Mouse (Mus musculus) ES-E14 (cell line): ENCODE measurements around the gene Rad1. TPM values are rescaled to one million over a fixed set of nuclear protein-coding genes. Genes with fewer than 3 reads are reported as not detected.

Experiments used
- DNase-seq: peaks from one replicate; pipeline ENCODE4 v3.0.0-alpha.2; 2013; ENCODE audit warnings: low read depth, low spot score
- H3K27ac ChIP-seq: 2 replicates; pipeline ENCODE4 v1.5.1; 2012; ENCODE audit warnings: low read depth, mild to moderate bottlenecking, low read length, moderate library complexity, mixed read lengths; ENCODE audit not compliant: poor library complexity, insufficient read depth, severe bottlenecking
- H3K36me3 ChIP-seq: 2 replicates; pipeline ENCODE4 v1.6.1; 2012; ENCODE audit warnings: mild to moderate bottlenecking, low read length, moderate library complexity, mixed read lengths; ENCODE audit not compliant: control insufficient read depth, poor library complexity, insufficient read depth, severe bottlenecking
- H3K4me1 ChIP-seq, 2 experiments: fragments of 150-350 bp in 1 of 2; sonication (generic) in 1 of 2; 2 replicates each; pipeline ENCODE4 v1.6.1; 2012; ENCODE audit warnings: low read length in 2 of 2, mild to moderate bottlenecking in 1 of 2, mixed read lengths in 1 of 2; ENCODE audit not compliant: control insufficient read depth in 2 of 2, insufficient read depth in 2 of 2, poor library complexity in 1 of 2
- H3K4me3 ChIP-seq, 2 experiments: fragments of 150-350 bp in 1 of 2; sonication (generic) in 1 of 2; 2 replicates each; pipeline ENCODE4 v1.5.1; 2012; ENCODE audit warnings: low read length in 2 of 2, low read depth in 1 of 2, mild to moderate bottlenecking in 1 of 2, mixed read lengths in 1 of 2; ENCODE audit not compliant: insufficient read depth in 1 of 2, poor library complexity in 1 of 2, severe bottlenecking in 1 of 2
- H3K9ac ChIP-seq: 2 replicates; pipeline ENCODE4 v1.6.1; 2012; ENCODE audit warnings: low read depth, mild to moderate bottlenecking, low read length, mixed read lengths; ENCODE audit not compliant: poor library complexity, insufficient read depth, severe bottlenecking
- H3K9me3 ChIP-seq: fragments of 150-350 bp; sonication (generic); 2 replicates; pipeline ENCODE4 v1.6.1; 2012; ENCODE audit warnings: low read depth, mild to moderate bottlenecking, low read length; ENCODE audit not compliant: control insufficient read depth, insufficient read depth
- CHD2 ChIP-seq: IDR thresholded peaks from 2 replicates; pipeline ENCODE4 v1.6.1; 2014; ENCODE audit warnings: mild to moderate bottlenecking, low read depth, low read length, inconsistent platforms
- HCFC1 ChIP-seq: IDR thresholded peaks from 2 replicates; pipeline ENCODE4 v1.6.1; 2012; ENCODE audit warnings: low read length, inconsistent platforms, borderline replicate concordance; ENCODE audit not compliant: insufficient read depth
- MAFK ChIP-seq: IDR thresholded peaks from 2 replicates; pipeline ENCODE4 v1.6.1; 2014; ENCODE audit warnings: mild to moderate bottlenecking, low read depth, low read length, inconsistent platforms; ENCODE audit not compliant: insufficient read depth
- ZC3H11A ChIP-seq: IDR thresholded peaks from 2 replicates; pipeline ENCODE4 v1.6.1; 2012; ENCODE audit warnings: low read depth, mild to moderate bottlenecking, inconsistent platforms, low read length, borderline replicate concordance
- ZNF384 ChIP-seq: IDR thresholded peaks from 2 replicates; pipeline ENCODE4 v1.6.1; 2012; ENCODE audit warnings: low read depth, low read length, inconsistent platforms
- in situ Hi-C, 2 experiments: fragments of 600-800 bp; cut with MboI; formaldehyde crosslinking; loops; one replicate each; pipeline ENCODE4 v1.15.1; 2025; ENCODE audit warnings: low sequenced_read_pairs in 2 of 2, inconsistent platforms in 1 of 2; ENCODE audit not compliant: unreplicated experiment in 2 of 2
- total RNA-seq: library from RNA; depleted of rRNA; stranded (reverse); fragments of 300-350 nt; gene quantifications from 2 replicates; pipeline ENCODE4 v1.2.3, GENCODE M21; 2012

Gene Rad1
- total RNA-seq, 1 experiment, result 36.6 TPM

DNA sequence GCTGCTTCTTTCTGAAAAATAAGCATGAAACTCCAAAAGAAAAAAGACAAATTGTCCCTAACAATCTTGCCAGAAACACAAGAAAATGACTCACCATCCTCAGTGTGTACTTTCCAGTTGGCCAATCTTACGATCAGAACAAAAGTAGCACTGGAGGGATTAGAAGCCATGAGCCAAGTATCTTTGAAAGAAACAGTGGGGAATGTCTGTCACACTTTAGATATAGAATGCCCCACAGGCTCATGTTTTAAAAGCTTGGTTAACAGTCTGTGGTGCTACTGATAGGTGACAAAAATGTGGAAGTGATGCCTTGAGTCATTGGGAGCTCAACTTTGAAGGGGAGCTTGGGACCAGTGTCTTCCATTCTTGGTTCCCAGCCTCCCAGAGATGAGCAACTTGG, 43.5 kb upstream of the Rad1 start:
- Histone ChIP-seq H3K4me1 (no peaks in the 10 kb centered on the region; a peak in 1 of 4 replicates), H3K4me3 (no peak overlapping the region), H3K9me3 (no peaks in the 10 kb centered on the region), H3K9ac (no peak overlapping the region), H3K36me3 (peaks cover 25% of the 10 kb centered on the region), H3K27ac (no peak overlapping the region)
- no peak for DNase-seq
- in situ Hi-C loops, result no loop called here
- no peak for TF ChIP-seq CHD2
- no peak for TF ChIP-seq ZC3H11A
- TF ChIP-seq ZNF384, result no peak
- TF ChIP-seq MAFK, result no peak
- TF ChIP-seq HCFC1, result no peak

DNA sequence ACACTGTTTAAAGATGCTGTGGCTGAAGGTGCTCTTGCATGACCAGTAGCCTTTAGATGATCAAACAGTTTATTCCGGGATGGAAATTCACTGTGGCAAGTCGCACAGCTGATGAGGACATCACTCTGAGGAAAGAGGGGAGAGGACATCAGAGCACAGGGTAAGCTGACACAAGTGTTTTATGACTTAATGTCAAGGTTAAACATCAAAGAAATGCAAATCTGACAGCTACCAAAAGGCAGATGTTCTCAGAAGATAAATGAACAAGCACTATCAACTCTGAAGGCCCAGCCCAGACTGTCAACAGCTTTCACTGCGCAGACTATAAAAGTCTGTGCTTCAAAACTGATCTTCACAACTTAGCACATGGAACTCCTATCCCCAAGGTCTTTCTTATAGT, 38.7 kb upstream of the Rad1 start:
- Histone ChIP-seq H3K4me3 (no peak overlapping the region), H3K9me3 (no peaks in the 10 kb centered on the region), H3K27ac (no peak overlapping the region), H3K4me1 (no peaks in the 10 kb centered on the region), H3K9ac (no peak overlapping the region), H3K36me3 (peaks cover 40% of the 10 kb centered on the region)
- no peak for TF ChIP-seq CHD2
- no peak for TF ChIP-seq ZNF384
- no peak for TF ChIP-seq MAFK
- no peak for TF ChIP-seq HCFC1
- no peak for TF ChIP-seq ZC3H11A
- DNase-seq, result no peak
- in situ Hi-C loops, result no loop called here

DNA sequence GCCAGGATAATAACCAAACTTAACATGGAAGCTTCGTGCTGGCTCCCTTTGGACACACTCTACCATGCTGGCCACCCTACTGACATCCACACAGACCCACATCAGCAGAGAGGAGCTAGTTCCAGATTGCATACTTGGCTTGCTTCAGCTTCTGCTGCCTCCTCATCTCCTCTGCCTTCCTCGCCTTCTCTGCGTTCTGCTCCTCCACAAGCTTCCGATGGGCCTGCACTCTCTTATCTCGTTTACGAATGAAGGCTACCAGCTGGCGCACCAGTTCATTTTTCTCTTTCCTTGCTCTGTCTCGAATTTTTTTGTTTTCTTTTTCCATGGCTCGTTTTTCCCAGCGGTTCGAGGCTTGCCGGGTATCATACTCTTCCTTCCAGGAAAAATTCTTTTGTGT, 24.8 kb upstream of the Rad1 start:
- Histone ChIP-seq H3K4me3 (no peak overlapping the region), H3K36me3 (peaks cover 37% of the 10 kb centered on the region), H3K27ac (no peak overlapping the region), H3K4me1 (peaks cover 0 to 2% of the 10 kb centered on the region in 2 experiments; a peak in 1 of 4 replicates), H3K9ac (no peak overlapping the region), H3K9me3 (no peaks in the 10 kb centered on the region)
- DNase-seq, result no peak
- no peak for TF ChIP-seq HCFC1
- in situ Hi-C loops, result no loop called here

DNA sequence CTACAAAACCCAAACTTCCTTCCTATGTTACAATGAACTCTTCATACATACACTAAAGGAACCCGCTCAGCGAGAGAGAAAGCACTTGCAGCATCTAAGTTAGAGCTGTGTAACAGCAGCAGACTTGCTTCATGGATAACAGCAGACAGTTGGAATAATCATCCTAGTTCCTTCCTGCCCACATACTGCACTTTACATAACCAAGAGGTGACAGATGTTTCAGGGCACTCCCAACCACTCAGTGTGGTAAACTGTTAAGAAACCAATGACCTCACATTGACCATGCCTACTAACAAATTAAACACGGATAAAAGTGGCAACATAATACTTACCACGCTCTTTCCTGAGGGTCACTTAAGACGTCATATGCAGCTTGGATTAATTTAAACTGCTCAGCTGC, 22.3 kb upstream of the Rad1 start:
- no peak overlapping the region for H3K4me3 ChIP-seq
- no peak overlapping the region for H3K9ac ChIP-seq
- no peak overlapping the region for H3K27ac ChIP-seq
- no peaks in the 10 kb centered on the region for H3K9me3 ChIP-seq
- DNase-seq, result no peak
- peaks cover 28% of the 10 kb centered on the region for H3K36me3 ChIP-seq
- in situ Hi-C loops, result no loop called here
- H3K4me1 ChIP-seq, result peaks cover 0 to 2% of the 10 kb centered on the region in 2 experiments; a peak in 1 of 4 replicates
- no peak for TF ChIP-seq HCFC1
- TF ChIP-seq MAFK, result no peak
- TF ChIP-seq ZC3H11A, result no peak
- TF ChIP-seq CHD2, result no peak
- no peak for TF ChIP-seq ZNF384

DNA sequence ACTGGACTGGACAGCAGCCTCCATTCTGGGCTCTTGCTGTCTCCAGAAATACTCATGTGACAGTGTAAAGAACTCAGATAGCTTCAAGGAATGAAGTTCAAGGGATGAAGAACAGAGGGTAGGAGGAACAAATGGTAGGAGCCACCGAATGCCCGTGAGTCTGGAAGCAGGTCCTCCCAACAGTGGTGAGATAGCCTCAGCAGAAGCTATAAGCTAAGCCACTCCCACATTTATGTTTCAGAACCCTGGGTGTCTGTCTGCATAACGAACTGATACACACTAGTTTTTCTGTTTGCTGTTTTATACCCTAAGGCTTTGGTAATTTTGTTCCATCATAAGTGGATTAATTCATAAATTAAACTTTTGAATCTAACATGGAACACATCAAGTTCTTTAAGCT, 21.1 kb upstream of the Rad1 start:
- H3K27ac ChIP-seq, result no peak overlapping the region
- no peak overlapping the region for H3K4me3 ChIP-seq
- H3K4me1 ChIP-seq, result peaks cover 0 to 2% of the 10 kb centered on the region in 2 experiments; a peak in 1 of 4 replicates
- no peak for DNase-seq
- peaks cover 24% of the 10 kb centered on the region for H3K36me3 ChIP-seq
- in situ Hi-C loops, result no loop called here
- H3K9me3 ChIP-seq, result no peaks in the 10 kb centered on the region
- no peak overlapping the region for H3K9ac ChIP-seq
- TF ChIP-seq ZNF384, result no peak
- no peak for TF ChIP-seq HCFC1
- no peak for TF ChIP-seq ZC3H11A
- no peak for TF ChIP-seq CHD2
- no peak for TF ChIP-seq MAFK
